Mouse (Mus musculus) heart, postnatal 0 days (tissue): Measurements from ENCODE around the gene Rnf216. TPM values are rescaled to one million over a fixed set of nuclear protein-coding genes. Genes with fewer than 3 reads are reported as not detected.
A peak's percentile ranks its signal among the peaks of the same experiment; 100 is the strongest.

Experiments
- ATAC-seq: fragments of 200-750 bp; cut with Nextera tagmentation; 2 replicates; pipeline ENCODE4 v1.8.0; 2017; ENCODE audit warnings: low read depth, moderate number of reproducible peaks, moderate library complexity; ENCODE audit not compliant: insufficient read depth
- DNase-seq: peaks from one replicate; pipeline ENCODE4 v3.0.0-alpha.2; 2016; ENCODE audit warnings: low spot score
- H3K27ac ChIP-seq: fragments of 300-500 bp; sonication (generic); 2 replicates; pipeline ENCODE4 v1.5.1; 2014; ENCODE audit warnings: low read depth, mild to moderate bottlenecking
- H3K27me3 ChIP-seq: fragments of 300-500 bp; sonication (generic); 2 replicates; pipeline ENCODE4 v1.6.1; 2014; ENCODE audit warnings: low read length, mixed read lengths; ENCODE audit not compliant: control insufficient read depth, insufficient read depth
- H3K36me3 ChIP-seq: fragments of 300-500 bp; sonication (generic); replicated peaks from 2 replicates; pipeline ENCODE4 v1.6.1; 2014; ENCODE audit warnings: low read length, mixed read lengths; ENCODE audit not compliant: control insufficient read depth, insufficient read depth
- H3K4me1 ChIP-seq: fragments of 300-500 bp; sonication (generic); 2 replicates; pipeline ENCODE4 v1.6.1; 2014; ENCODE audit warnings: antibody characterized with exemption; ENCODE audit not compliant: control insufficient read depth, insufficient read depth
- H3K4me2 ChIP-seq: fragments of 300-500 bp; sonication (generic); 2 replicates; pipeline ENCODE4 v1.6.1; 2014; ENCODE audit warnings: low read depth, mild to moderate bottlenecking, low read length, moderate library complexity
- H3K4me3 ChIP-seq: fragments of 300-500 bp; sonication (generic); 2 replicates; pipeline ENCODE4 v1.5.1; 2014; ENCODE audit warnings: low read depth, low read length
- H3K9ac ChIP-seq: fragments of 300-500 bp; sonication (generic); replicated peaks from 2 replicates; pipeline ENCODE4 v1.6.1; 2014; ENCODE audit warnings: low read depth, low read length, mixed read lengths
- H3K9me3 ChIP-seq: fragments of 300-500 bp; sonication (generic); replicated peaks from 2 replicates; pipeline ENCODE4 v1.6.1; 2016; ENCODE audit warnings: low read length; ENCODE audit not compliant: control insufficient read depth
- CTCF ChIP-seq: IDR thresholded peaks from 2 replicates; pipeline ENCODE4 v1.5.1; 2016; ENCODE audit warnings: antibody characterized with exemption, control low read depth, low read depth
- EP300 ChIP-seq: IDR thresholded peaks from 2 replicates; pipeline ENCODE4 v1.6.1; 2016; ENCODE audit warnings: antibody characterized with exemption, low read depth
- WGBS: fragments of 180-500 bp; shearing (Covaris S2); extraction: QIAGEN DNeasy Blood & Tissue Kit; methylation state at CpG from one replicate; pipeline ENCODE4 v1.1.7; 2014; 5-methylcytosine and 5-hydroxymethylcytosine counted together
- polyA plus RNA-seq: library from polyadenylated mRNA; unstranded; fragments of >200 nt; fragmentation: Nextera tagmentation; extraction: Ambion mirVana; gene quantifications from 2 replicates; pipeline ENCODE4 v1.2.1, GENCODE M21; 2015
- total RNA-seq: library from RNA; depleted of rRNA; stranded (reverse); fragments of >200 nt; gene quantifications from 2 replicates; pipeline ENCODE4 v1.2.3, GENCODE M21; 2014; ENCODE audit warnings: low replicate concordance

The Rnf216 gene
- total and polyA plus RNA-seq, 2 experiments from 2014 or later = 17.1 to 23.3 TPM

- TF ChIP-seq EP300 (no peak), CTCF (no peak)
- 7% methylated on average over 15 of the region's 15 CpGs for WGBS
- Histone ChIP-seq H3K4me2 (peak overlapping the region; percentile 65), H3K27ac (peak overlapping the region; percentile 82), H3K9me3 (no peaks in the 10 kb centered on the region), H3K36me3 (no peaks in the 10 kb centered on the region), H3K9ac (peak overlapping the region; percentile 80), H3K4me3 (peak overlapping the region; percentile 68), H3K27me3 (peaks cover 29% of the 10 kb centered on the region), H3K4me1 (peaks cover 10% of the 10 kb centered on the region)
- ATAC-seq (peak; percentile 62), DNase-seq (peak; percentile 69)
These were observed 151.4 kb downstream of the Rnf216 start for GRCm38 (mm10) chr5:142961398-142961880.

- H3K4me3 ChIP-seq = peak overlapping the region; percentile 68
- no peaks in the 10 kb centered on the region for H3K36me3 ChIP-seq
- H3K9ac ChIP-seq = peak overlapping the region; percentile 80
- DNase-seq (no peak), ATAC-seq (no peak)
- H3K9me3 ChIP-seq = no peaks in the 10 kb centered on the region
- peaks cover 29% of the 10 kb centered on the region for H3K27me3 ChIP-seq
- TF ChIP-seq CTCF (no peak), EP300 (no peak)
- H3K4me1 ChIP-seq = peaks cover 10% of the 10 kb centered on the region
- H3K4me2 ChIP-seq = peak overlapping the region; percentile 65
- WGBS = 1% methylated on average over 59 of the region's 59 CpGs
- peak overlapping the region; percentile 82 for H3K27ac ChIP-seq
These were observed 152.0 kb downstream of the Rnf216 start for GRCm38 (mm10) chr5:142960775-142961271.

- peaks cover 29% of the 10 kb centered on the region for H3K27me3 ChIP-seq
- DNase-seq (peak; percentile 77), ATAC-seq (peak; percentile 61)
- no peaks in the 10 kb centered on the region for H3K9me3 ChIP-seq
- TF ChIP-seq CTCF = peak; percentile 20
- TF ChIP-seq EP300 = 0 out of 2 replicates have a peak, but pooled peaks have one; percentile 30
- H3K4me1 ChIP-seq = peaks cover 10% of the 10 kb centered on the region
- peak within 1 kb of the TSS; percentile 65 for H3K4me2 ChIP-seq
- H3K27ac ChIP-seq = peak within 1 kb of the TSS; percentile 82
- H3K36me3 ChIP-seq = no peaks in the 10 kb centered on the region
- 15% methylated on average over 44 of the region's 44 CpGs for WGBS
- H3K4me3 ChIP-seq = peak within 1 kb of the TSS; percentile 68
- peak within 1 kb of the TSS; percentile 80 for H3K9ac ChIP-seq
These were observed 152.9 kb downstream of the Rnf216 start, which contains the start of gene Fscn1 for GRCm38 (mm10) chr5:142959576-142960556. TSS of gene Fscn1 (plus strand) at chr5:142960343.

- no peak for DNase-seq
- H3K36me3 ChIP-seq = no peaks in the 10 kb centered on the region
- H3K27ac ChIP-seq = no peak overlapping the region
- ATAC-seq = no peak
- H3K4me3 ChIP-seq = no peak overlapping the region
- H3K9me3 ChIP-seq = no peaks in the 10 kb centered on the region
- peaks cover 6% of the 10 kb centered on the region; the same call in 1 of the 2 replicates for H3K4me1 ChIP-seq
- peaks cover 29% of the 10 kb centered on the region for H3K27me3 ChIP-seq
- 90% methylated on average over 4 of the region's 4 CpGs for WGBS
- H3K9ac ChIP-seq = no peak overlapping the region
- TF ChIP-seq EP300 = no peak
- no peak overlapping the region for H3K4me2 ChIP-seq
These were observed 153.6 kb downstream of the Rnf216 start for GRCm38 (mm10) chr5:142959156-142959555.

GRCm38 (mm10) chr5:142958464-142958863 lies 154.3 kb downstream of the Rnf216 start:
- Histone ChIP-seq H3K9me3 (no peaks in the 10 kb centered on the region), H3K36me3 (no peaks in the 10 kb centered on the region), H3K9ac (no peak overlapping the region), H3K4me3 (no peak overlapping the region), H3K4me1 (peaks cover 1% of the 10 kb centered on the region; the same call in 1 of the 2 replicates), H3K4me2 (no peak overlapping the region), H3K27me3 (peaks cover 24% of the 10 kb centered on the region), H3K27ac (no peak overlapping the region)
- no peak for DNase-seq
- 89% methylated on average over 14 of the region's 14 CpGs for WGBS
- TF ChIP-seq EP300 (no peak), CTCF (no peak)
- no peak for ATAC-seq
